Mouse (Mus musculus) ES-Bruce4 (cell line): ENCODE measurements at regions not wholly inside any gene's neighbourhood (a gene's known extent, or its start where the extent isn't known, plus 50 kb on each side); places are given as distances from the start of the nearest gene placed in this dataset.

Experiments used
- CTCF ChIP-seq: IDR thresholded peaks from one replicate; pipeline ENCODE4 v1.8.1; 2011; ENCODE audit warnings: low read depth, low read length
- EP300 ChIP-seq: IDR thresholded peaks from 2 replicates; pipeline ENCODE4 v1.6.1; 2011; ENCODE audit warnings: low read depth, low read length; ENCODE audit not compliant: insufficient read depth
- POLR2A ChIP-seq: IDR thresholded peaks from one replicate; pipeline ENCODE4 v1.8.1; 2011; ENCODE audit warnings: low read length; ENCODE audit not compliant: insufficient read depth

DNA sequence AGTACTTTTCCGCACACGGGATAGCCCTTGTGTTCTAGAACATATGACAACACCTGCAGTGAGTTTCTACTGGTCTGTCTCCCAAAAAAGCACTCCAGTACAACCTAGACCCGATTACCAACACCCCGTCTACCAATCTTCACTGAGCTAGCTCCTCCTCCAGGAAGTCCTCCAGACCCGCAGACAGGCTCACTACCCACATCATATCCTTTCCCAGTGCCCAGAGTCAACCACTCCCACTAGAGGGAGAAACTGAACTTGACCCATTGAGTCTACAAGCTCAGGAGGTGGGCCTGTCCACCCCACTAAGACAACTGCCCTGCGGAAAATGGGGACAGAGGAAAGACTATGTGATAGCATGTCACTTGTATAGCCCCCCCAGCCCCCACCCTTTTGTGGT is 51.2 kb upstream of the Ppp1r26 start:
- TF ChIP-seq CTCF (no peak), EP300 (no peak), POLR2A (no peak)
